Mouse (Mus musculus) megakaryocyte, adult 5-6 weeks (primary cell): ENCODE measurements around the gene Pik3cg. TPM values are rescaled to one million over a fixed set of nuclear protein-coding genes. Genes with fewer than 3 reads are reported as not detected.

ENCODE experiments used
- ATAC-seq: 2 replicates; pipeline ENCODE4 v1.8.0; 2016; ENCODE audit warnings: mild to moderate bottlenecking, inconsistent platforms; ENCODE audit not compliant: poor library complexity, severe bottlenecking
- total RNA-seq, 2 experiments: library from RNA; stranded (forward) in 1 of 2; stranded (reverse) in 1 of 2; fragments of 153-499, 151-499 nt in 1 of 2; fragments of 221-1000, 200-1000 nt in 1 of 2; gene quantifications; 2 replicates each; pipeline versions ENCODE4 v1.2.3 to v1.2.4; 2015 to 2017

Gene Pik3cg
- total RNA-seq, 2 experiments from 2014 or later = 57.3 to 122 TPM

DNA sequence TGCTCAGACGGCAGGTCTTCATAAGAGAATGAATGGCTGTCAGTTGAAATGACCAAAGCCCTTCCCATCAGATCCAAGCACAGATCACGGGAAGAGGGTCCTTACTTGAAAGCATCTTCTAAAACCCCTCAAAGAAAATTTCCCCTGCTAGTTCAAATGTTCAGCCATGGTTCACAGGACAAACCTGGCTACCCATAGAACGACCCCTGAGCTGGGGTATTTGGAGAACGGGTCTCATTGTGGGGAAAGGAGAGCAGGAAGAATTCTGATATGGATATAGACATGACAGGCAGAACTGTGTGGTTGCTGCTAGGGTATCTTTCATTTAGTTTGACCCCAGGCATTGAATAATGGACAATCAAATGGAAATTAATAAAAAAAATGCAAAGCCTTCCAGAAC lies 62.8 kb downstream of the Pik3cg start:
- ATAC-seq = no peak

DNA sequence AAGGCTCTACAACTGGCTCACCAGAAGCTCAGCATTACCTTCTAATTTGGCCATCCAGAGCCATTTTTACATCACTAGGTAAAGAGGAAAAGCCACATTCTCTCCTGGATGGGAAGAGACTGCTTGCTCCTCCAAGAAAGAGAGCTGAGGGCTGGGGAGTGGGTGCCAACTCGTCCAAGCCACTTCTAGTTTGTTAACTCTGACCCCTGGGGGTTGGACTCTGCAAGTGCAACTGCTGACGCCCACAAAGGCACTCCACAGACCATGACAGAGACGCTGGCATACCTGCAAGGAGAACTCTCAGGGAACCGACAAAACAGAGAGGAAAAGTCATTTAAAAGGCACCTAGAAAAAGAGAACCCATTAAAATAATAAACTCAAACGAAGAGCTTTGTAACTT lies 63.9 kb downstream of the Pik3cg start:
- peak; percentile 91 for ATAC-seq

DNA sequence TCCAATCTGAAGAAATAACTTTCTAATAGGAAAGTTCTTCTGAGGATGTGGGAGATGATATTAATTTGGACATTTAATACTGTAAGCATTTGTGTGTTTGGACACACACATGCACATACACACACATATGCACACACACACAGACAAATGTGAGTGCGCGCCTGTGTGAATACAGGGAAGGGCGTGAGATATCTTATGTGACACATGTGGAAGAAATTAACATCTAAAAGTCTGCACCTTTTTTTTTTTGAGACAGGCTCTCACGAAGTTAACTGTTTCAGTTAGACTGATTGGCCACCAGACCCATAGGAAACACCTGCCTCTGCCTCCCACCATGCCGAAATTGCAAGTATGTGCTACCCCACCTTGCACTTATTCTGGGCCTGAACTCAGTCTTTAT lies 64.7 kb downstream of the Pik3cg start:
- ATAC-seq = no peak

DNA sequence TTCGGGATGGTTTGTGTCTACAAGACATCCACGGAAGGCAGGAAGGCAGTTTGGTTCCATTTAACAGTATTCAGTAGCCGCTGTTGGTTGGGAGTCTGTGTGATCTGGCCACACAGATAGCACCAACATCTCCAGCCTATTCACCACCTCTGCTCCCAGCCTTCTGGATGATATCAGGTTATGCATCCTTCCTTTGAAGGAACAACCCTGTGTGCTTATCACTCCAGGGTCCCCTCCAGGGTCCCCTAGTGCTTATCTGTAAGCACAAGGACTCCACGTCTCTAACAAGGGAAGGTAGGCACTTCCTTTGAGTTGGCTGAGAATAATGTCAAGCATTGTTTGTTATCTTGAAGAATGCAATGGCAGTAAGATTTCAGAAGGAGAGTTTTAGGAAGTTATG lies 65.3 kb downstream of the Pik3cg start:
- no peak for ATAC-seq

DNA sequence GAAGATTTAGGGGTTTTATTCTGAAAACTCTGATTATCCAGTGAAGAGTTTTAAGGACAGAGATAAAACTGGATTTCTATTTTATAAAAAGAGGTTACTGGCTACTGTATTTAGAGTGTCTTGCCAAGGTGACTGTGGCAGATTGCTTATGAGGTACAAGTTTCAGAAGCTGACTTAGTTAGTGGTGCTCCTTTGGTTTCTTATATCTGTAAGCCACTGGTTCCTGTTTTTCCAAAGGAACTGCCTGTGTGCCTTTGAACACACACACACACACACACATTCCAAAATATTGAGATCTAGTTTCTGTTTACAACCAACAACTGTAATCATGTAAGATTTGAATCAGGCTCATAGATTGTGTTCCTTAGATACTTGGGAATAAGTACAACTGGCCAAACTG lies 66.7 kb downstream of the Pik3cg start:
- ATAC-seq = no peak

DNA sequence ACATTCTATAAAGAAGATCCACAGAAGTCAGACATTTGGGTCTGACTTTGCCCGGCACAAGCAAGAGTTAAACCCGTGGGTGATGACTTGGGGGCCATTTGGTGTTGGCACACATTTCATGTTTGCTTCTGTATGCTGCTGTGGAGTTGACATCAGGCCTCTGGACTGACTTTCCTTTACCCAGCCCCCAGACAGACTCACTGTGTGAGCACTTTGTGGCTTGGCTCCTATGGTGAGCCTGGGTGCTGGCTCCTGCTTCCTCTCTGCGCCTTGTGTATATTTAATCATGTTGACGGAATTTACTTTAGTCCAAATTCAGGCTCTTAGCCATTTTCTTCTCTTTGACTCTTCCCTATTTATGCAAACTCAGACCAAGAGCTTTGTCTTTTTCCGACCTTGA lies 69.6 kb downstream of the Pik3cg start:
- no peak for ATAC-seq

DNA sequence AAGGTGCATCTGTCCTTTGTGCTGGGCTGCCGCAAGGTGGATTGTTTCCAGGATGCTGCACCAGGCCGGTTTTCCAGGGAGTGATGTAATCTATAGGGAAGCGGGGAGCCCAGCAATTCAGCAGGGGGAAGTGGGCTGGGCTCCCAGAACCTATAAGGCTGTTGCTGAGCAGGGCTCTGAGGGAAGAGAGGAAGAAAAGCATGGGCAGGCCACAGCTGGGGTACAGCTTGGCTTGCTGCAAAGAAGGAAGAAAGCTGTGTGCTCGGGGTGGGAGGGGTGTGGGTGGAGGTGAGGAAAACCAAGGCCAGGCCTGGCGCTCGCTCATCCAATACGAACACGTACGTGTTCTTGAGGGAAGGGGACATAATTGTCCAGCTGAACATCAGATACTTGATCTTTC lies 70.1 kb downstream of the Pik3cg start:
- peak; percentile 63 for ATAC-seq

DNA sequence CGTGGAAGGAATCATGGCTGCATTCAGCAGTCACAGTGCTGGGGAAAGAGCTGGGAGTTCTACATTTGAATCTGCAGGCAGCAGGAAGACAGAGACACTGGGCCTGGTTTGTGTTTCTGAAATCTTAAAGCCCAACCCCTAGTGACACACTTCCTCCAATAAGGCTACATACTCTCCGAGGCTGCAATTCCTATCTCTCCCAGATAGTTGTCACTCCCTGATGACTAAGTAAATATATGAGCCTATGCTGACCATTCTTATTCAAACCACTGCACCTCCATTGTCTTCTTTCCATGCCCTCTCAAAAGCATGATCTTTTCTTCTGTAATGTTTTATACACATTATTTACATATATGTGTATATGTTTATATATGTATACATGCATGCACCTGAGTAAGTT lies 70.9 kb downstream of the Pik3cg start:
- ATAC-seq = no peak

DNA sequence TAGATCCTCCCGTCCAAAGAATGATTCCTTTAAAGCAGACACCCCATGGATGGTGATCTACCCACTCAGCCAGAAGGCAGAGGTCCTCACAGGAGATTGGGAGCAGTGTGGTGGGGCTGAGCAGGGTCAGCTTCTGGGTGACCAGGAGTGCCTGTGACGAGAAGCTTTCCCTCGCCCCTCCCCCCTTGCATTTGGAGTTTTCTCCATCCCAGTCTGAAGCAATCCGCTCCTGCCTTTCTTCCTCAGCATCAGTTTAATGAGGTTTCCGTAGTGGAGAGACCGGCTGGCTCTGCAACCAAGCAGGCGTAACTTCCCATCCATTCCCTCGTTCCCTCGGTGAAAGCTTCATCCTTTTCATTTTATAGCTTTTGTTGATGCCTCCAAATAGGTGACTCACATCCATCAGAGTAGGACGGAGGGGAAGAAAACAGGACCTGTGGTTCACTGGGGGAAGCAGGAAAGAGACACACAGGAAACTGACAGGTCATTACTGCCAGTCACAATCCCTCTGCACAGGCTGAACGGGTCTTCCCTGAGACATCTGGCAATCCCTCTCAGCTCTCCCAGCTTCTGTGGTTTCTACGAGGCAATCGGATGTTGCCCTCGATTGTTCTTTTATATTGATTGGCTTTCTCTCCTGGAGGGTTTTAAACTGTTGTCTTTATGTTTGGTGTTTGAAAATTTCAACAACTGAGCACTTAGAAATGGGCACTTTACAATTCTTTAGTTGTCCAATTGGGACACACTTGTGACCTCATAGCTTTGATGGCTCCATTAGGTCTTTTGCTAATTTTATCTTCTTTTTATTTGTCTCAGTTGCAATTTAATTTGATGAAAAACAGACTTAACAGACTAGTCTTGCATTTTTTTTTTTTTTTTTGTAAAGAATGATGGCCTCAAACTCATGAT lies 80.6 kb downstream of the Pik3cg start:
- ATAC-seq = 0 out of 2 replicates have a peak, but pooled peaks have one; percentile 20

DNA sequence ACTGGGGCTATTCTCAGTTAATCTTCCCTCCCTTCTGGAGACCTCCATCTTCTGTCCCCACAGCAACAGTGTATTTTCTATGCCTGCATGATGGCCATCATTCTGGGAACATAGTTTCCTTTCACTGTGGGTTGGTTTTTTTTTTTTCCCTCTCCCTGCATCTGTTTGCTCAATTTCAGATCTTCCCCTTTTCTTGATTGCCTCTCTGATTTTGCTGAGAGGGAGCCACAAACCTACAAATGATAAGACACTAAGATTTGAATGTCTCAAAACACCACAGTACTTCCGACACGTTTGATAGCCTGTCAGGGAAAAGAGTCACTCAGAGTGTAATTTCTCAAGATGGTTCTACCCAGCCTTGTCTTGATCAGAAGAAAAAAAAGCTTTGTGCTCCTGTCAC lies 81.3 kb downstream of the Pik3cg start:
- ATAC-seq = peak; percentile 19; the same call in 1 of the 2 replicates

DNA sequence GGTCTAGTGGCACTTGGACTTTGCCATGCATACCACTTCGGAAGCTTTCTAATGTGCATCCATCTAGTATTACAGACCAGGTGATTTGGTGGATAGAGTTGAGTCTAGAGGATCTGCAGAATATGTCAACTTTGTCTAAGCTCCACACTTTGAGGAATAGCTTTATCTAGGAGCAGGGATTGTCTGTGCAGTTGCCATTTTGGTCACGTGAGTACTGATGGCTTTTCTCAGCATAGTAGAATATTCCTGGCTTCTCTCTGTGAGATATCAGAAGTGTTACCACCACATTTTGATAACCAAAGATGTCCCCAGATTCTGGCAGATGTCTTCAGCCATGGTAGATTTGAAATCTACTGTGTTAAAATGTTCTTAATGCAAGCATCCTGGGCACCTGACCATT lies 84.0 kb downstream of the Pik3cg start:
- ATAC-seq = no peak

DNA sequence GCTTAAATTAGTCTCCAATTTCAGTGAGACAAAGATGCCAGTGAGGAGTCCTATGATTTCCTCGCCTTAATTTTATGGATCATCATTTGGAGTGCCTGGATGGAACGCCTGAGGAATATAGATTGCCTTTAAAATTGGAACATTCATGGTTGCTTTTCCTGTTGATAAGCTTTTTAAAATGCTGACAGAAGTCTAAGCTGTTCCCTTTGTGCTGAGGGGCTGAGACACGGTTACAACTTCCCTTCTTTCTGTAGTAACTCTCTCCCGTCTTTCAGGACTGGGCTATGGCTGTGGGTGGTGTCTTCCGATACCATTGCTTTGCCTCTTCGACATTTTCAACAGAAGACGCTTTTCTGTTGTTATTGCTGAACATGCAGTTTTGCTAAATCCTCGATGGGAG lies 84.4 kb downstream of the Pik3cg start:
- ATAC-seq = no peak

DNA sequence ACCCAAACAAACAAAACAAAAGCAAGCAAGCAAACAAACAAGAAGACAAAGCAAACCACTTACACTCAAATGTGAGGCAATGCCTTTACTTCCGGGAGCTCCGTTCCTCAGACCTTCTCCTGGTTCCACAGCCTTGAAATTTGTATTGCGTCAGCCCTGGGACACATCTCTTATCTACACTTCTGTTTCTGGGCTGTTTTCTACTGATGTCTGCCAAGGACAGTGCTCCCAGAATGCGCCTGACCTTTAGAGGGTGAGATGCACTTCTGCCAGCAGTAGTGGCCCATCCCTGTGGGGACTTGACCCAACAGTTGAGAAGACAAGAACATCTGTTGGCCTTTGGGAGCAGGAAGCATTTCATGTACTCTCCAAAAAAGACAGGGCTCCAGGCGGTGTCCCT lies 84.9 kb downstream of the Pik3cg start:
- peak; percentile 88 for ATAC-seq

Other genes with a start within 250 kb of the Pik3cg start
- gene Prkar2b, start 147.4 kb downstream of the Pik3cg start, total RNA-seq (2015) = 41.4 and 43.6 TPM in 2 replicates
- 36.2 and 45.2 TPM in 2 replicates for gene Prkar2b, start 147.4 kb downstream of the Pik3cg start, total RNA-seq (2017)
- 24.5 and 25.7 TPM in 2 replicates for gene Ccdc71l, start 170.0 kb upstream of the Pik3cg start, total RNA-seq (2015)
- gene Ccdc71l, start 170.0 kb upstream of the Pik3cg start, total RNA-seq (2017) = 23.9 and 25.9 TPM in 2 replicates